ENCODE assay signal across 12 mouse cellular contexts in genomic region chr8:71593556-71594323, GRCm38 (mm10). TPM values are rescaled to one million over a fixed set of nuclear protein-coding genes. Genes with fewer than 3 reads are reported as not detected.
A peak's percentile ranks its signal among the peaks of the same experiment; 100 is the strongest.
DNase-seq lines count a peak whose midpoint lies in the region; ATAC-seq and TF ChIP-seq lines count a peak whose summit lies in the region.
"Had no signal": no experiment of that assay in that cellular context is flagged by ENCODE, and none has a peak within 500 bp of the region (broad histone marks: within the 10 kb centered on the region; RNA-seq: fewer than 3 reads in every experiment).

No protein-coding gene starts in this region.

- H3K4me2 ChIP-seq in CH12.LX (ENCODE audit: insufficient read depth, low read depth, poor library complexity, severe bottlenecking), result peak overlapping the region; percentile 26
- peak overlapping the region; percentile 82; the same call in 1 of the 2 replicates for H3K4me2 ChIP-seq in embryonic facial prominence, embryonic 13.5 days
- H3K4me2 ChIP-seq in limb, embryonic 15.5 days, result no peak overlapping the region; the same call in 1 of the 2 replicates

- H3K9ac ChIP-seq in CH12.LX (ENCODE audit: insufficient read depth, low read depth), result peak overlapping the region; percentile 87
- H3K9ac ChIP-seq in embryonic facial prominence, embryonic 13.5 days, result 0 out of 2 replicates have a peak overlapping the region, but pooled peaks have one; percentile 96
- H3K9ac ChIP-seq in limb, embryonic 15.5 days, result no peak overlapping the region

- H3K4me1 ChIP-seq in heart, embryonic 10.5 days, result peaks cover 35% of the 10 kb centered on the region
- peaks cover 43 to 67% of the 10 kb centered on the region in 2 experiments for H3K4me1 ChIP-seq in CH12.LX (ENCODE audit: control insufficient read depth in 1 of 2, insufficient read depth in 2 of 2)
- peaks cover 30% of the 10 kb centered on the region for H3K4me1 ChIP-seq in embryonic facial prominence, embryonic 13.5 days
- peaks cover 44% of the 10 kb centered on the region for H3K4me1 ChIP-seq in limb, embryonic 15.5 days

- WGBS in heart, embryonic 10.5 days, result 91% methylated on average over 8 of the region's 8 CpGs
- 93% methylated on average over 8 of the region's 8 CpGs for WGBS in embryonic facial prominence, embryonic 13.5 days
- 92% methylated on average over 8 of the region's 8 CpGs for WGBS in limb, embryonic 15.5 days

- H3K27ac ChIP-seq in heart, embryonic 10.5 days, result no peak overlapping the region
- H3K27ac ChIP-seq in CH12.LX (ENCODE audit: insufficient read depth, low read depth), result peak overlapping the region; percentile 23; the same call in 1 of the 2 replicates
- H3K27ac ChIP-seq in embryonic facial prominence, embryonic 13.5 days, result no peak overlapping the region
- no peak overlapping the region for H3K27ac ChIP-seq in limb, embryonic 15.5 days

- no peak overlapping the region for H3K4me3 ChIP-seq in heart, embryonic 10.5 days
- H3K4me3 ChIP-seq in CH12.LX (replicated peaks in 1 of 3; ENCODE audit: low read depth in 2 of 3, low read length in 2 of 3, poor library complexity in 1 of 3), result peak overlapping the region; percentile 3 to 89 (median 70)
- no peak overlapping the region for H3K4me3 ChIP-seq in embryonic facial prominence, embryonic 13.5 days
- H3K4me3 ChIP-seq in limb, embryonic 15.5 days, result 0 out of 2 replicates have a peak overlapping the region, but pooled peaks have one; percentile 1

- no peak for TF ChIP-seq EP300 in CH12.LX (IDR thresholded peaks at IDR 0.05; ENCODE audit: low read length)

- intact Hi-C loops in left cerebral cortex, postnatal 25 days (cut with DNase I), result loop anchor here (2.0 kb wide), 1 partner anchor 25 kb away; the partner anchor contains the start of gene Slc27a1

- H3K79me2 ChIP-seq in CH12.LX (replicated peaks; ENCODE audit: control insufficient read depth, extremely low read depth, insufficient read depth, poor library complexity, severe bottlenecking), result peaks cover 20% of the 10 kb centered on the region

- no peaks in the 10 kb centered on the region for H3K9me3 ChIP-seq in heart, embryonic 10.5 days
- H3K9me3 ChIP-seq in CH12.LX (replicated peaks; ENCODE audit: low read length), result no peaks in the 10 kb centered on the region
- no peaks in the 10 kb centered on the region for H3K9me3 ChIP-seq in embryonic facial prominence, embryonic 13.5 days
- H3K9me3 ChIP-seq in limb, embryonic 15.5 days, result no peaks in the 10 kb centered on the region

- TF ChIP-seq CTCF in CH12.LX (conservative IDR thresholded peaks at IDR 0.05 in 1 of 2, IDR thresholded peaks at IDR 0.05 in 1 of 2; ENCODE audit: low read depth in 2 of 2, low read length in 2 of 2), result no peak

- peaks cover 12% of the 10 kb centered on the region; the same call in 1 of the 2 replicates for H3K36me3 ChIP-seq in heart, embryonic 10.5 days
- H3K36me3 ChIP-seq in CH12.LX (replicated peaks in 1 of 2; ENCODE audit: control insufficient read depth in 1 of 2, insufficient read depth in 1 of 2, low read length in 1 of 2), result peaks cover 0 to 20% of the 10 kb centered on the region in 2 experiments
- H3K36me3 ChIP-seq in embryonic facial prominence, embryonic 13.5 days, result peaks cover 7% of the 10 kb centered on the region; the same call in 1 of the 2 replicates
- H3K36me3 ChIP-seq in limb, embryonic 15.5 days, result peaks cover 14% of the 10 kb centered on the region

- dilution Hi-C loops in CH12.LX (cut with MboI; ENCODE audit: extremely low pct_ligation_motif_present, extremely low pct_unique_long_range_greater_than_20kb, low sequenced_read_pairs), result no loop called here

- TF ChIP-seq POLR2A in CH12.LX (IDR thresholded peaks at IDR 0.05; ENCODE audit: low read depth, low read length), result no peak

- in situ Hi-C loops in CH12.LX (cut with MboI; ENCODE audit: low pct_ligation_motif_present, low pct_unique_long_range_greater_than_20kb, low sequenced_read_pairs), result no loop called here

- no peak for TF ChIP-seq RAD21 in CH12.LX (IDR thresholded peaks at IDR 0.05; ENCODE audit: low read depth, low read length)

- peaks cover 9% of the 10 kb centered on the region for H3K27me3 ChIP-seq in heart, embryonic 10.5 days (ENCODE audit: insufficient read depth, poor library complexity, severe bottlenecking)
- no peaks in the 10 kb centered on the region for H3K27me3 ChIP-seq in CH12.LX (replicated peaks)
- H3K27me3 ChIP-seq in embryonic facial prominence, embryonic 13.5 days, result no peaks in the 10 kb centered on the region
- no peaks in the 10 kb centered on the region for H3K27me3 ChIP-seq in limb, embryonic 15.5 days

- DNase-seq in heart, embryonic 10.5 days (ENCODE audit: low spot score), result peak; percentile 74
- DNase-seq in heart, adult 18-20 months, result no peak
- DNase-seq in CH12.LX (ENCODE audit: extremely low read depth), result no peak
- DNase-seq in right cerebral cortex, postnatal 4 days, result no peak
- DNase-seq in gastrocnemius, postnatal 10 days, result no peak
- no peak for DNase-seq in left cerebral cortex, postnatal 25 days (ENCODE audit: low spot score in 2 of 2)
- DNase-seq: adrenal gland, adult 8-10 months; thymus, adult 2 months had no signal

- no peak for ATAC-seq in embryonic facial prominence, embryonic 13.5 days (ENCODE audit: insufficient number of reproducible peaks, insufficient read depth, low FRiP score, low TSS enrichment, low read depth)
- no peak for ATAC-seq in limb, embryonic 15.5 days (ENCODE audit: insufficient number of reproducible peaks, low FRiP score, low TSS enrichment, low read depth)

TF ChIP-seq in CH12.LX, 34 proteins besides CTCF, POLR2A, EP300 and RAD21:
- TF ChIP-seq POLR2AphosphoS2 (IDR thresholded peaks at IDR 0.05; ENCODE audit: low read depth, low read length) (0 out of 2 replicates have a peak, but pooled peaks have one; percentile 22), TBP (conservative IDR thresholded peaks at IDR 0.05; ENCODE audit: low read depth, low read length) (no peak)

RNA-seq across cellular contexts. Expression of gene Pgls, which starts 1.8 kb away (rescaled TPM):
- 195 and 228 TPM in 2 replicates for polyA plus RNA-seq in heart, embryonic 10.5 days (2016; fragmentation: Nextera tagmentation; extraction: Ambion mirVana)
- total RNA-seq in heart, adult 18-20 months (2021), result 10 to 100 TPM; 66.5 to 72.2 TPM
- total RNA-seq in CH12.LX (2012; rRNA removed) (183 and 215 TPM in 2 replicates), CH12.LX (2014; rRNA removed) (94.2 and 118 TPM in 2 replicates)
- polyA plus RNA-seq in CH12.LX (2012; ENCODE audit: insufficient read length, low read depth), result 72.5 and 74.9 TPM in 2 replicates
- polyA plus RNA-seq in embryonic facial prominence, embryonic 13.5 days (2015; fragmentation: Nextera tagmentation; extraction: Ambion mirVana), result 224 and 244 TPM in 2 replicates
- polyA plus RNA-seq in limb, embryonic 15.5 days (2015; fragmentation: Nextera tagmentation; extraction: Ambion mirVana), result 200 and 202 TPM in 2 replicates
- 10 to 100 TPM; 49.3 to 54.5 TPM for total RNA-seq in gastrocnemius, postnatal 10 days (2021)
- 10 to 100 TPM; 35.1 to 38.7 TPM for total RNA-seq in left cerebral cortex, postnatal 25 days (2021)

RNA-seq across cellular contexts. Expression of gene Fam129c, which starts 3.7 kb away (rescaled TPM):
- polyA plus RNA-seq in heart, embryonic 10.5 days (2016; fragmentation: Nextera tagmentation; extraction: Ambion mirVana), result 1.6 and 3.6 TPM in 2 replicates
- total RNA-seq in heart, adult 18-20 months (2021), result 1 to 10 TPM in 1 of 2 experiments, under 1 TPM in 1; 0.99 to 1.0 TPM
- 95.2 and 136 TPM in 2 replicates for total RNA-seq in CH12.LX (2012; rRNA removed)
- total RNA-seq in CH12.LX (2014; rRNA removed), result 86.3 and 89.2 TPM in 2 replicates
- polyA plus RNA-seq in CH12.LX (2012; ENCODE audit: insufficient read length, low read depth), result 92.8 and 98.6 TPM in 2 replicates
- 4.8 and 7.7 TPM in 2 replicates for polyA plus RNA-seq in embryonic facial prominence, embryonic 13.5 days (2015; fragmentation: Nextera tagmentation; extraction: Ambion mirVana)
- polyA plus RNA-seq in limb, embryonic 15.5 days (2015; fragmentation: Nextera tagmentation; extraction: Ambion mirVana), result 5.0 and 5.9 TPM in 2 replicates
- total RNA-seq in gastrocnemius, postnatal 10 days (2021), result 1 to 10 TPM in 1 of 2 experiments, under 1 TPM in 1; 0.40 to 3.3 TPM
- total RNA-seq in left cerebral cortex, postnatal 25 days (2021), result 1 to 10 TPM; 3.6 to 4.2 TPM

RNA-seq across cellular contexts. Expression of gene Colgalt1, which starts 17.1 kb away (rescaled TPM):
- 54.4 and 60.5 TPM in 2 replicates for polyA plus RNA-seq in heart, embryonic 10.5 days (2016; fragmentation: Nextera tagmentation; extraction: Ambion mirVana)
- 10 to 100 TPM; 41.6 to 42.4 TPM for total RNA-seq in heart, adult 18-20 months (2021)
- total RNA-seq in CH12.LX (2012; rRNA removed) (85.3 and 92.0 TPM in 2 replicates), CH12.LX (2014; rRNA removed) (68.7 and 72.0 TPM in 2 replicates)
- polyA plus RNA-seq in CH12.LX (2012; ENCODE audit: insufficient read length, low read depth), result 72.0 and 73.7 TPM in 2 replicates
- 75.5 and 78.2 TPM in 2 replicates for polyA plus RNA-seq in embryonic facial prominence, embryonic 13.5 days (2015; fragmentation: Nextera tagmentation; extraction: Ambion mirVana)
- 105 and 108 TPM in 2 replicates for polyA plus RNA-seq in limb, embryonic 15.5 days (2015; fragmentation: Nextera tagmentation; extraction: Ambion mirVana)
- total RNA-seq in gastrocnemius, postnatal 10 days (2021), result 10 to 100 TPM; 43.3 to 56.1 TPM
- 10 to 100 TPM; 49.3 to 51.5 TPM for total RNA-seq in left cerebral cortex, postnatal 25 days (2021)

RNA-seq across cellular contexts. Expression of gene Slc27a1, which starts 25.1 kb away (rescaled TPM):
- 19.0 and 19.4 TPM in 2 replicates for polyA plus RNA-seq in heart, embryonic 10.5 days (2016; fragmentation: Nextera tagmentation; extraction: Ambion mirVana)
- total RNA-seq in heart, adult 18-20 months (2021), result 100 to 1,000 TPM; 162 to 202 TPM
- total RNA-seq in CH12.LX (2012; rRNA removed) (2.7 and 4.0 TPM in 2 replicates), CH12.LX (2014; rRNA removed) (1.8 and 2.3 TPM in 2 replicates)
- 2.3 and 2.4 TPM in 2 replicates for polyA plus RNA-seq in CH12.LX (2012; ENCODE audit: insufficient read length, low read depth)
- 47.8 and 59.4 TPM in 2 replicates for polyA plus RNA-seq in embryonic facial prominence, embryonic 13.5 days (2015; fragmentation: Nextera tagmentation; extraction: Ambion mirVana)
- polyA plus RNA-seq in limb, embryonic 15.5 days (2015; fragmentation: Nextera tagmentation; extraction: Ambion mirVana), result 44.5 and 45.3 TPM in 2 replicates
- 10 to 100 TPM; 39.7 to 41.1 TPM for total RNA-seq in gastrocnemius, postnatal 10 days (2021)
- total RNA-seq in left cerebral cortex, postnatal 25 days (2021), result 10 to 100 TPM; 90.0 to 92.8 TPM

RNA-seq across cellular contexts. Expression of gene Nxnl1, which starts 27.3 kb away (rescaled TPM):
- not detected in 2 replicates for polyA plus RNA-seq in heart, embryonic 10.5 days (2016; fragmentation: Nextera tagmentation; extraction: Ambion mirVana)
- under 1 TPM; 0.15 TPM for total RNA-seq in heart, adult 18-20 months (2021)
- total RNA-seq in CH12.LX (2012; rRNA removed) (0.04 TPM in 1 of 2 replicates, not detected in the other), CH12.LX (2014; rRNA removed) (not detected in 2 replicates)
- polyA plus RNA-seq in CH12.LX (2012; ENCODE audit: insufficient read length, low read depth), result 0.08 TPM in 1 of 2 replicates, not detected in the other
- not detected in 2 replicates for polyA plus RNA-seq in embryonic facial prominence, embryonic 13.5 days (2015; fragmentation: Nextera tagmentation; extraction: Ambion mirVana)
- polyA plus RNA-seq in limb, embryonic 15.5 days (2015; fragmentation: Nextera tagmentation; extraction: Ambion mirVana), result 0.14 TPM in 1 of 2 replicates, not detected in the other
- total RNA-seq in gastrocnemius, postnatal 10 days (2021), result under 1 TPM in 1 of 2 experiments, not detected in 1; 0.14 TPM
- under 1 TPM in 1 of 2 experiments, not detected in 1; 0.16 TPM for total RNA-seq in left cerebral cortex, postnatal 25 days (2021)
- total RNA-seq: layer of hippocampus, postnatal 10 days; megakaryocyte progenitor cell, adult 5-6 weeks had no signal

Comparison
In these comparisons a context has a peak if more than half of its experiments do, and no peak if none do; other contexts are left out.
1. H3K4me3 ChIP-seq: peak in CH12.LX (3 of 3) and limb, embryonic 15.5 days (single experiment); none in heart, embryonic 10.5 days (single experiment) and embryonic facial prominence, embryonic 13.5 days (single experiment).
2. RNA of gene Fam129c, which starts 3.7 kb away (total RNA-seq): 86.3 to 136 TPM in CH12.LX; 3.6 to 4.2 TPM in left cerebral cortex, postnatal 25 days, 0.40 to 3.3 TPM in gastrocnemius, postnatal 10 days and 0.99 to 1.0 TPM in heart, adult 18-20 months; every median in the first group is over 10 times any median in the second.